Mouse (Mus musculus) heart, postnatal 36 days (tissue): ENCODE data around the gene Nxf2. TPM values are rescaled to one million over a fixed set of nuclear protein-coding genes. Genes with fewer than 3 reads are reported as not detected.

Experiments
- total RNA-seq, 2 experiments: library from RNA; stranded (reverse); gene quantifications; 2 replicates each; pipeline ENCODE4 v1.2.3; 2021

The Nxf2 gene
- total RNA-seq, 2 experiments from 2014 or later, result 0.19 TPM; not detected in 1

Other genes starting within 250 kb of the Nxf2 start
- 1 to 10 TPM; 4.9 to 6.4 TPM for gene Armcx1, start 246.8 kb downstream of the Nxf2 start, total RNA-seq
- 1 to 10 TPM in 1 of 2 experiments, under 1 TPM in 1; 0.60 to 1.1 TPM for gene Armcx6, start 213.3 kb downstream of the Nxf2 start, total RNA-seq
- gene Armcx3, start 208.2 kb downstream of the Nxf2 start, total RNA-seq, result 10 to 100 TPM; 18.6 to 19.3 TPM
- gene Armcx2, start 155.5 kb downstream of the Nxf2 start, total RNA-seq, result 1 to 10 TPM; 6.7 to 7.4 TPM
- gene Zmat1, start 44.5 kb upstream of the Nxf2 start, total RNA-seq, result 1 to 10 TPM; 3.5 to 7.3 TPM
- not detected for gene Gm15023, start 212.9 kb upstream of the Nxf2 start, total RNA-seq
- not detected for gene Tceal6, start 245.9 kb upstream of the Nxf2 start, total RNA-seq